Mouse (Mus musculus) ES-CJ7 (cell line): Measurements from ENCODE around the gene Cemip2.

Experiments used
- DNase-seq: peaks from one replicate; pipeline ENCODE4 v3.0.0; 2011; ENCODE audit warnings: low read depth, low spot score

Cemip2 gene

DNA sequence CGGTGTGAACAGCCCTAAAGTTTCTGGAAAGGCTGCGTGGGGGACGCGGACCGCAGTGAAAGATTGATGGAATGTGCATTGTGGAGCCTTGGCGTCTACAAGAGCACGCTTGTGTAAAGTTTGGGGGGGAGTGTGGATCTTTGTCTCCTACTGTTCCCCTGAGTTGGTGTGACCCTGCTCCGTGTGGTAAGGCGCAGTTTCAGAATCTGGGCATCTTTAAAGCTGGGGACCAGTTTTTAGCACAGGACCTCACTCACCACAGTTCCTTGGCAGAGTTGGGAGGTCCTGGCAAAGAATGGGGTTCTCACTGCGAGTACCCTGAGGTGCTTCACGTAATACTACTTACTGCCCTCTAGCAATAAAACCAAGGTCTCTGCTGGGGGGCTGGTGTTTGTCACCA lies 964 bp downstream of the Cemip2 start:
- DNase-seq = no peak

DNA sequence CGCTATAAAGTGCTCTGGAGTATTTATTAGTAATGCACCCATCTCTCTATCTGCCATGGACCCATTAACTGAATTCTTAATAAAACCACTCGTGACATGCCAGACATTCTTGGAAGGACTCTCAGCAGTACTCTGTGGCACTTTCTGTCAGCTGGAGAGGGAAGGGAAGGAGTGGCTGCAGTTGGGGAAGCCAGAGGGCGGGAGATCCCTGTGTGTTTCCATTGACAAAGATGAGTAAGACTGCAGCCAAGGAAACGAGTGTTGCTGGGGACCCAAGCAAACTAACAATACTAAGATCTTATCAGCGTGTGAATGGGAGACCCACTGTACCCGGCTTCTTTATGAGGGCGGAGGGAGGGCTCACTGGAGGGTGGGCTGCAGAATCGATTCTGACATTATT lies 2.5 kb downstream of the Cemip2 start:
- no peak for DNase-seq

DNA sequence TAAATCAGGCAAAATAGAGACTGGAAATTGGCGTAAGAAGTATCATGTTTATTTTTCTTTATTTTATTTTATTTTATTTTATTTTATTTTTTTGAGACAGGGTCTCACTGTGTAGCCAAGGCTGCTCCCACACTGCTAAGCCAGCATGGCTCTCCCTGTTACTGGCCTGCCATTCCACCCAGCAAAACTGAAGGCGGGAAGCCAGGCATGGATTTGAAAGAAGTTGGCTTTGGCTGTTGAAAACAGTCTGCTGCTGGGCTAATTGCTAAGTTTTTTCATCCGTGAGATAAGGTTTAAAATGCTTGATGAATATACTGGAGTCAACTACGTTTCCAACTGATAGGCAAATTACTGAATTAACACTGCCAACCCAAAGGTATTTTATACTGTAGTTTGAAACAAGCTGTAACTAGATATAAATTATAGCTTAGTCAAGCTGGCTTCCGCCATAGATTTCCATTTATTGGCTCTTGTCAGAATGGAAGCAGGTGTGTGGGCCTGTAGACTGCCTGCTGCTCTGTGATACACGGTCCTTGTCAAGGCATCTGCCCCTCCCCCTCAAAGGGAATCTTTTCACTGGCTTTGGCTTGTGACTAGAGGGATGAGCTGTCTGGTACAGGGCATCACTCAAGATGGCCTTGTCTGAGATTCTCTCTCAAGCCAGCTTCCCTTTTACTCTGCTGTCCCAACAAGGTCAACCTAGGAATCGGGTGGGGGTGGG lies 3.1 kb downstream of the Cemip2 start:
- DNase-seq = peak; percentile 65

DNA sequence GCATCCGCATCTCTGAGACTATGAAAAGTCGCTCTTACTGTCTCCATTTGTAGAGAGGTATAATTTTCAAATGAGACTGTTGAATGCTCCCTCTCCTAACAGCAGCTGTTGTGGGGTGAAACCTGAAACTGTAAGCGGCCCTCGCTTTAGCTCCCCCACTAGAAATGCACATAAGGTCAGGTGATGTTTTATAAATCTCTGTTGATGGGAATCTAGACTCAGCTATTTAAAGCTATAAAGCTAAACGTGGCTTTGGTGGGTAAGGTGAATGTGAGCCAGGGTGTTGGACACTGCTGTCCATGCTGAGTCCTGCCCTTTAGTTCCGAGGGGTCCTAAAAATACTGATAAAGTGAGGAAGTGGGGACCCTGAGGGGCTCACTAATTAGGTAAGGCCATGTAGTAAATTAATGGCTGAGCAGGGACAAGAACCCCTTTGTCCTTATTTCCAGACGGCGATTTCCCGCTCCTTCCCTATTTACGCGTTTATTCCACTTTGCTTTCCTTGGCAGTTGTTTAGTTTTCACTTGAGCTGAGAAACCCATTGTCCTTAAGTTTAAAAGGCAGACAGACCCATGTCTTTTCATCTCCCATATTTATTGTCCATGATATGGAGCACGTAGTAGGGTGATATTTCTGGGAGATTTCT lies 3.8 kb downstream of the Cemip2 start:
- no peak for DNase-seq

DNA sequence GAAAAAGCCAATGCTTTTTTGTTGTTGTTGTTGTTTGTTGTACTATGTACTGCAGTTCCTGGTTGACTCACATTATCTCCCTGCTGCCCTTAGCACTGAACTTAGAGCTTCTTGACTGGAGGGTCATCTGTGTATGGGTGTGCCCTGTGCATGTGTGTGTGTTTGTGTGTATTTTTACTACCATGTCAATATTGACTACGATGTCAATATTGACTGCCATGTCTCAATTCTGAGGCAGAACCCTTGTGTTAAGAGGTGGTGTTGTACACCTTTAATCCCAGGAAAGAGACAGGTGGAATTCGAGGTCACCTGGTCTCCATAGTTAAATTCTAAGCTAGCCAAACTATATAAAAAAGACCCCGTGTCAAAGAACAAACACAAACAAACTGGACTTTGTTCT lies 5.6 kb downstream of the Cemip2 start:
- no peak for DNase-seq

DNA sequence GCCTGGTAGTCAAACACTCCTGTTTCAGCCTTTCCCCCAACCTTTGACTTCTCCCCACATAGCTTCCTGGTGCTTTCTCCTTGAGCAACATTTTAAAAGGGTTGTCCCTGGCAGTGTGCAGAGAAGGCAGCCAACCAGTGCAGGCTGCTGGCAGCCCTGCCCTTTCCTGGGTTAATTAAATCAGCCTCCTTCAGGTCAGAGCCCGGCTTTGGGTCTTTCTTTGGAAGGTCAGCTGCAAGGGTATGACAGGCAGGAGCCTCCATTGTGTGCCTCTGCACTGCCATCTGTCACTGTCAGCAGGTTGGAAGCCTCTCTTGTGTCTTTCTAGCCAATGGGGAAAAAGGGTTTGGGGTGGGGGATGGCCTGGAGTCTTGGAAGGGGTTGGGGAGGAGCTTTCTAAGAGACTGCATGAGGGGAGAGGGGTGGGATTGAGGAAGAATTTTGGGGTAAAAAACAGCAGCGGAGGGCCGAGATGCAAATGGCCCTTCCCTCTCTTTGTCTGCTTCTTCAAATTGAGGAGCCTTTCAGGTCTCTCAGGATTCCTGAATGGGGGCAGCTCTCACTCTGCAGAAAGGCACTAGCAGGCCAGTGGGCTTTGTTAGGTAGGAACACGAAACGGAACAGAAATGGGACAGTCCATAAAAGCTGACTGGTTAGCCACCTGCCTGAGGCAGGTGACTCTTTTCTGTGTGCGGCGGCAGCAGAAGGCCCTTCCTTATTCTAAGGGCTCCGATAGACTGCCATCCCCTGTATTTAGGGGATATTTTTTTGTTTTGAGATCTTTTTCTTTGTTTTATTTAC lies 6.4 kb downstream of the Cemip2 start:
- peak; percentile 85 for DNase-seq

DNA sequence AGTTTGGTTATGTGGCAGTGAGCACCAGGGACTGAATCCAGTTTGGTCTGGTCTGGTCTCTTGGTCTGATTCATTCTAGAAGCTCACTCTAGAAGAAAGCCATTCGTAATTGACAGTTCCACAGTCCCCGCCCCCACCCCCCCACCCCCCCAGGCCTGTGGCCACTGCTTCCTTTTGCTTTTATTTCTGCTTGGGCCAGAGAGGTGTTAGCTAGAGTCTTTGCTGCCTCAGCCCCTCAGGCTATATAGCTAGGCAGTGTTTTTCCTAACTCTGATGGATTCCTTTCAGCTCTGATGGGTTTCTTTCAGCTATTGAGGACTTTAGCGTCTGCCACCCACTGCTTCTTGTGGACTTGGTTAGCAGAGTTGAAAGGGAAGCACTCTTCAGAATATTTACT lies 7.0 kb downstream of the Cemip2 start:
- peak; percentile 71 for DNase-seq

DNA sequence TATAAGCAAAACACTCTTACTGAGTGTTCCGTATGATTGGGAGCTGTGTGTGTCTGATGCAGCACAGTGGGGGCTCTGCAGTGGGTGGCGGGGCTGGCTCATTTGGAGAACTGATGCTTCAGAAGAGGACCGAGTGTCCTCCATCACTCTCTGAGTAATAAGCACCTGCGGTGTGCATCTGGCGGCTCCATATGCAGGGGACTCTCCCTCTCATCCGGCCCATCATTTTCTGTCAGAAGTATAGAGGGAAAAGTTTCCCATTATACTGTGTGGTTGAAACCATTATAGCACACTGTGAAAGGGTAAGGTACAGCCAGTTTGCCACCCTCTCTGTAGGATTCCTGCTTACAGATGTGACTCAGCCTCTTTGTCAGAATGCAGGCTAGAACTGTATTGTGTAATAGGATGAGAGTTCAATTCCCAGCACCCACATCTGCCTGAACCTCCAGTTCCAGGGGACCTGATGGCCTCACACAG lies 8.9 kb downstream of the Cemip2 start:
- DNase-seq = no peak

DNA sequence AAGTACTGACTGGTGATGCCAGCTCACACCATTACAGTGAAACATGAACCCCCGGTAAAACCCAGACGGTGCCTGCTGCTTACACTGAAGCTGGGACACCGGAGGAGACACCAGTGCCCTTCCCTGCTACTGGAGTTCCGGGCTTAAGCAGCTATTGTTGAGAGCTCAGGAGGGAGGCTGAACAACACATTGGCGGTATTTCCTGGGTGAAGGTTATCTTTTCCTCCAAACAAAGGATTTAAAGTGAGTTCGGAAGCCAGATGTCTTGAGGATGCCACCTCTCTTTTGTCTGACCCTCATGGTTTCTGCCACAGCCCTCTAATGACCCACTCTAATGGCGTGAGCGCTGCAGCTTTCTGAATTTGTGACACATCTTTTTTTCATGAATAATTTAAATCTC lies 10.9 kb downstream of the Cemip2 start:
- peak; percentile 70 for DNase-seq

DNA sequence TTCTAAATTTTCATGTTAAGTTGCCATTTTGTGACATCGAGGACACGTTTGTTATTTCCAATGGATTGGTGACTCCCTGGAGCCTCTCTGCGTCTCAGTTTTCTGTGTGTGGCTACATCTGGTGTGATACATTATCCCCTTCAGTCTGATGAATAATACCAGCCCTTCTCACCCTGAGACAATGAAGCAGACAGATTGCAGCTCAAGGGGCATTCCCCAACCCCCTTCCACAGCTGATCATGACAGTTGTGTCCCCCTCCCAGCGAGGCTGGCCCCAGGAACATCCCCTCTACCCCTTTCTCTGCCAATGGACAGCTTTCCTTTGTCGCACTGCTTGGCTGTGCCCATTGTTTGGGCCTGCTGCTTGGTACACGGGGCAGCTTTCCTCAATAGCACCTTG lies 11.5 kb downstream of the Cemip2 start:
- no peak for DNase-seq

DNA sequence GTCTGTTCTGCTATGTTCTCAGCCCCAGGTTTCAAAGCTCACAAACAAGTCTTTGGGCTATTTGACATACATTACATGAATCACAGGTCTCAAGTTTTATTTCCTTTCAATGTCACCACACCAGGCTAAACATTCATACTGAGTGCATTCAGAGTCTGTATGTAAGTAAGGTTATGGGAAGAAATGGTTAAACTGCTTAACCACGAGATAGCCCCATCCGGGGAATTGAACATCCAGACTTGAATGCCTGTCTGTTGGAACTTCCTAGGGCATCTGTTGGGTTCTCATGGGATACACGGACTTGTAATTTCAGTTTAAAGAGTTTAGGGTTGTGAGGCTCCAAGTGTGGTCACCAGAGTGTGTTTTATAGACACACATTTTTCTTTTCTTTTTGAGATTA lies 13.2 kb downstream of the Cemip2 start:
- no peak for DNase-seq

DNA sequence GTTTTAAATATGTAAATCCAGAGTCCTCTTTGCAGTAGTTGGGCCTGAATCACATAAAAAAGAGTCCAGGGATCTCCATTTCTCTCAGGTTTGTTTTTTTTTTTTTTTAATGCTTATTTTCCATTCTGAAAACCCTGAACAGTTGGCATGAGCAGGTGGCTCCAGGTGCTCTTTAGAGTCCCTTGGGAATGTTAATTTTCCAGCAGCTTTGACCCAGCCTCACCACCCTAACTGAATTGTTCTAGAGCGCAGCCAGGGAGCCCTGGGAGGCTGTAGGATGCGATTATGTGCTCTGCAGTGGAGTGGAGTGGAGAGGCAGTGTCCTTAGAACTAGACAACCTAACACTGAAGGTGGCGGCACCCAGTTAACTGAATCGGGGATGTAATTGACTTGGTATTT lies 13.7 kb downstream of the Cemip2 start:
- DNase-seq = no peak

DNA sequence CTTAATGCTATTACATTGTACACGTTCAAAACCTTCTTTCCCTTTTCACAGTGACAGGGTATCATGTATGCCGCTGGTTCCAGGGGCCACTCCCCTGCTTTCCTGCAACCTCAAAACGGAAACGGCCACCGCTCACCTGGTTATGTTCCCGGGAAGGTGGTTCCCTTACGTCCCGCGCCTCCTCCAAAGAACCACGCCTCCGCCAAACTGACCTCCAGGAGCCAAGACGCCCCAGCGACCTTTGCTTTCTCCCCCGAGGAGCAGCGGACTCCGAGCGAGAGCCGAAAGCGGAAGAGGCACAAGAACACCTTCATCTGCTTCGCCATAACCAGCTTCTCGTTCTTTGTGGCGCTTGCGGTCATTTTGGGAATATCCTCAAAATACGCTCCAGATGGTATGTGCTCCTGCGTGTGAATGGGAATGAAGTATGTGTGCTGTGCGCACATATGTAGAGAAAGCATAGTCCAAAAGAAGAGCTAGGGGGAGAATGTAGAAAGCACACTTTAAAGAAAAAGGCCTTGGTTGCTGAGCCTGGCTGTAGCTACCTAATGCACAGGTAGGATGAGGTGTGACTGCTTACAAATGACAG lies 14.5 kb downstream of the Cemip2 start:
- peak; percentile 16 for DNase-seq

DNA sequence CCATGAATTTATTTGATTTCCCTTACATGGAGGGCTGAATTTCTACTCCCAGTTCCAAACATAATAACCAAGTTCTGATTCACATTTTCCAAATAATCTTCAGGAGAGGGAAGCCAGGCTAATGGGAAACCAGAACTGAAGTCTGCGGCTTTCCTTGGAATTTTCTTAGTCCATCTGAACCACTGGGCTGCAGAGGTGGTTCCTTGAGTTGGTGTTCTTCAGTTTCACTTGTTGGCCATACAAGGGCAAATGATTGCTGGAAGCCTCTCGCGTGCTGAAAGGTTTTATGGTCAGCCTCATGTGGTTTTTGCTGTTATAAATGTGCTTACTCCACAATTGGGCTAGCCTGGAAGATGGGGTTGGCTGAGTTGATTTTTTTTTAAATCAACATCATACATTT lies 16.4 kb downstream of the Cemip2 start:
- DNase-seq = no peak

DNA sequence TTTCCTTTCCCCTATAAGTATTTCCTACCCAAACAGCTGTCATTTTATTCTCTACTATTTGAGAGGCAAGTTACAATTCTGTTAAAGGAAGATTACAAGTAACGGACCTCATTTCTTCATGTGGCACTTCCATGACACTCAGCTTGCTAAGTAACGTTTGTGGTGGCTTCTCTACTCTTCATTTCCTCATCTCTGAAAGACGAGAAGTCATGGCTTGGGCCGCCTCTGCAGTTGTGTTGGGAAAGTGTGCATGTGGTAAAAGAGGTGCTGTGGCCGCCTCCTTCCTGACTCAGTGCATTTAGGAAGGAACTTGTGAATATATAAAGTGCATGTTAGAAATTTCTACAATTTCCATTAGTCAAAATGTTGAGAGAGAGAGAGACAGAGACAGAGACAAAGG lies 18.2 kb downstream of the Cemip2 start:
- no peak for DNase-seq

DNA sequence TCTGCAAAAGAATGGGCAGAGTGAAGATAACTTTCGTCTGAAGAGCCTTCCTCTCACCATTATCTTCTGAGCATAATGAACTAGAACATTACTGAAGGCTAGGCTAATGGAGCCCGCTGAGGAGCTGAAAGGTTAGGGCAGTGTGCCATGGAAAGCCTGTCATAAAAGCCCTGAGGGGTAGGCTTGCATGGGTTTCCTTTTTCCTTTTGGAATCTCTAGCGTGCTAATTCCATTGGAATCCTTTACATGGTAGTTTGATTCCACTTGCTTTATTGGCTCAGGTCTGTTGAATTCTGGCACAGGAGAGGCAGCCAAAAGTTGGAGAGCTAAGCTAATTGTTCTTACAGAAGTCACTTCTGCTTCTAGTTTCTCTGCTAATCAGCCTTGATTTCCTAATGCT lies 20.6 kb downstream of the Cemip2 start:
- DNase-seq = no peak

DNA sequence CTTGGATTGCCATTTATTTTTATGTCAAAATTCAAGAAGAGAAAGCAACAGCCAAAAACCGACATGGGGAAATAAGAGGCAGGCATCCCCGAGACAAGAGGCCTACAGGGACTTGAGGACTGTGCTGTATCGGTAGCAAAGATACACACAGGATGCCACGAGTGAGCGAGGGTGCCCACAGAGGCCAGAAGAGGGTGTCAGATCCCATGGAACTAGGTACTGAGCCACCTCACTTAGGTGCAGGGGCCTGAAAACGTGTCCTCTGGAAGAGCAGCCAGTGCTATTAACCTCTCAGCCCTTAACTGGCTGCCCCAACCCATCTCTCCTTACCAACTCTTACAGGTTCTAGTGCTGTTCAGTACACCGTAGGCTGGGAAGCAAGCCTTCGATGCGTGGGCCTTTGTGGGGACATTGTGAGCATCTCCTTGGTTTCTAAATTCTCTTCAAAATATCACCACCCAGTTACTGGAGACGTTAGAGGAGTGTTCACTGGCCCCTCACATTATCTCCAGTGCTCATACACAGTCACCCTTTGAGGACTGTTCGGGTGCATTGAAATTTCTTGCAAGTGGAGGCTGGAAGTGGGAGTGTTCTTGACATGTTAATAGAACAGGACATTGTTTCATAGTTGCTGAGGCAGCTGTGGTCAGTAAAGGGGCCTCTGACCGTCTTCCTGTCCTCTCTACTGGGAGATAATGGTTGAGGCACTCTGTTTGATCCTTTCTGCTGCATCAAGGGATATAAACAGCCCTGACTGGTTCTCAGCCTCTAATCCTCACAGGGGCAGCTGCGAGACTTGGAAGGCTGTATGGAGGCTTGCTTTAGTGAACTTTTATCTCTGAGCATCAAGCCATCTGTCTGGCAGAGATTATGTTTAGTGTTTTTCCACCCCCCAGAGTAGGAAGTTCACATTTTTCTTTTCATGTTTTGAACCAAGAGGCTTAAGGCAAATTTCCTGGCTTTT lies 21.6 kb downstream of the Cemip2 start:
- no peak for DNase-seq

DNA sequence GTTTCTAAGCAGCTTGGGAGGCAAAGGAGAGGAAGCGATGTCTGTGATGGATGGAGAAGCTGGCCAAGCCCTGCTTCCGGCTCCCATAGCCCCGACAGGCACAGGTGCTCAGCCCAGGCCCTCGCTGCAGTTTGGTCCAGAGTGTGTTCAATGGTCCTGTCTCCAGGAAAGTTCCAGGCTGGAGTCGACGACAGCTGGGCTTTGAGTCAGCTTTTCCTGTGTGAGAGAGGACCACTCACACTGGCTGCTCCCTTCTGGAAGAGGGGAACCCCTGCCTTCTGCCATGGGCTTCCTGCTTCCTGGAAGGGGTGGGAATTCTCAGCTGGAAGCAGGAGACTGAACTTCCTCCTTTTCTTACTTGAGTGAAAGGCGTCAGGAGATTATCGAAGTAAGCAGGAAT lies 26.3 kb downstream of the Cemip2 start:
- DNase-seq = no peak

DNA sequence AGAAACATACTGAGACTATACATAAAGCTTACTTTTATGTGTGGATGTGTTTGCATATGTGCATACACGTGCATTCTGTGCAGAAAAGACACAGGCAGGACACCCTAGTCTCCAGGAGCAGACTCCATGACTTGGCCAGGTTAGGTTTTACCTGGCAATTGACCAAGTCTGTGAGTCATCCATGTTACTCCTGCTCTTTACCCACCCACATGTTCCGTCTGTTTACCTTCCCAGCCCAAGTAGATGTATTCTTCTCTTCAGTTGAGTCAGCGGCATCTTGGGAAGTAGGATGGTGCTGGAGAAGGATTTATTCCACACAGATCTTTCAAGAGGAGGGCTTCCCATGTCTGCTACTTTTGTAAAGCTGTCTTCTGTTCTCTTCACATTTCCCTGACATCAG lies 27.2 kb downstream of the Cemip2 start:
- DNase-seq = no peak

DNA sequence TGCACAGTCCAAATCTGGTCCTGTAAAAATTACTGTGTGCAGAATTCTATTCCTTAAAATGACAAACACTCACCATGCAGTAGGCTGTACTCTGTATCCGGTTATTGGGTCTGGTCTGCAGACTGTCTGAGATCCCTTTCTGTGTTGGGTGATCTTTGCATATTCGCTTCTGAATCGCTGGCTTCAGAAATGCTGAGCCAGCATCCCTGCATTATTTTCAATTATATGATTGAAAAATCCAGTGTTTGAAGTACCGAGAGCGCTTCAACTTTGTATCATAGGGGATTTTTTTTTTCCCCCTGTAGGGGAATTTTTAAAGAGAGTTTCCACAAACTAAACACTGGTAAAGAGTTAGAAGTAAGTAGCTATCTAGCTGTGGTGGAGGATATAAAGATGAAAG lies 32.0 kb downstream of the Cemip2 start:
- DNase-seq = no peak

DNA sequence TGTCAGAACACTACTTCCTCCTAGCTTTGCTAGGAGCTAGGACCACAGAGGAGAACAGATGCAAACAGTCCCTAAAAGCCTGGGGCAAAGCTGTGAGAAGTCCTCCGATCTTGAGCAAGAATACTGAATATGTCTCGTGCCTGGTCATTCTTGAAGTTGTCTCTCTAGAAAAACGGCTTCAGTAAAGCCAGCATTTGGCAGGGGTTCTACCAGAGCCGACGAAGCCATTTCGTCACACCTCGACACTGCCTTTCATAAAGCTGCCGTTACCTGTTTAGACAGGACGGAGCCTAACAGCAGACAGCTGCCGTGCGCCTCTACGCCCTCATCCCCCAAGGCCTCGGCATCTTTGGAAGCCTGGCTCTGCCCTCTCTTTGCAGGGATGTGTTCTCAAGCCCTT lies 35.4 kb downstream of the Cemip2 start:
- DNase-seq = no peak
